Mouse (Mus musculus) lung, embryonic 14.5 days (tissue): ENCODE measurements around the gene Dock8. TPM values are rescaled to one million over a fixed set of nuclear protein-coding genes. Genes with fewer than 3 reads are reported as not detected.
A peak's percentile ranks its signal among the peaks of the same experiment; 100 is the strongest.

Experiments used
- ATAC-seq: fragments of 200-750 bp; cut with Nextera tagmentation; 2 replicates; pipeline ENCODE4 v1.8.0; 2017; ENCODE audit warnings: mild to moderate bottlenecking, moderate TSS enrichment, moderate library complexity; ENCODE audit not compliant: insufficient read depth
- DNase-seq: peaks from one replicate; pipeline ENCODE4 v3.0.0-alpha.2; 2015
- H3K27ac ChIP-seq: fragments of 300-500 bp; sonication (generic); 2 replicates; pipeline ENCODE4 v1.5.1; 2014; ENCODE audit warnings: low read depth, mild to moderate bottlenecking, moderate library complexity
- H3K27me3 ChIP-seq: fragments of 300-500 bp; sonication (generic); 2 replicates; pipeline ENCODE4 v1.6.1; 2014; ENCODE audit warnings: low read length, control low read depth; ENCODE audit not compliant: insufficient read depth
- H3K36me3 ChIP-seq: fragments of 300-500 bp; sonication (generic); 2 replicates; pipeline ENCODE4 v1.6.1; 2014; ENCODE audit warnings: control low read depth; ENCODE audit not compliant: insufficient read depth
- H3K4me1 ChIP-seq: fragments of 300-500 bp; sonication (generic); 2 replicates; pipeline ENCODE4 v1.6.1; 2014; ENCODE audit warnings: antibody characterized with exemption, control low read depth; ENCODE audit not compliant: insufficient read depth
- H3K4me2 ChIP-seq: fragments of 300-500 bp; sonication (generic); 2 replicates; pipeline ENCODE4 v1.6.1; 2014; ENCODE audit warnings: mild to moderate bottlenecking
- H3K4me3 ChIP-seq: fragments of 300-500 bp; sonication (generic); 2 replicates; pipeline ENCODE4 v1.5.1; 2014; ENCODE audit warnings: low read depth, low read length
- H3K9ac ChIP-seq: fragments of 300-500 bp; sonication (generic); 2 replicates; pipeline ENCODE4 v1.6.1; 2014
- H3K9me3 ChIP-seq: fragments of 300-500 bp; sonication (generic); 2 replicates; pipeline ENCODE4 v1.6.1; 2016; ENCODE audit warnings: low read depth, low read length, control low read depth
- CTCF ChIP-seq: IDR thresholded peaks from 2 replicates; pipeline ENCODE4 v1.5.1; 2016; ENCODE audit warnings: antibody characterized with exemption, low read depth
- WGBS: fragments of 180-500 bp; shearing (Covaris S2); extraction: QIAGEN DNeasy Blood & Tissue Kit; methylation state at CpG from one replicate; pipeline ENCODE4 v1.1.7; 2014; 5-methylcytosine and 5-hydroxymethylcytosine counted together
- polyA plus RNA-seq: library from polyadenylated mRNA; unstranded; fragments of >200 nt; fragmentation: Nextera tagmentation; extraction: Ambion mirVana; gene quantifications from 2 replicates; pipeline ENCODE4 v1.2.1, GENCODE M21; 2014

The Dock8 gene
- polyA plus RNA-seq, 1 experiment from 2014 or later: 4.4 TPM

DNA sequence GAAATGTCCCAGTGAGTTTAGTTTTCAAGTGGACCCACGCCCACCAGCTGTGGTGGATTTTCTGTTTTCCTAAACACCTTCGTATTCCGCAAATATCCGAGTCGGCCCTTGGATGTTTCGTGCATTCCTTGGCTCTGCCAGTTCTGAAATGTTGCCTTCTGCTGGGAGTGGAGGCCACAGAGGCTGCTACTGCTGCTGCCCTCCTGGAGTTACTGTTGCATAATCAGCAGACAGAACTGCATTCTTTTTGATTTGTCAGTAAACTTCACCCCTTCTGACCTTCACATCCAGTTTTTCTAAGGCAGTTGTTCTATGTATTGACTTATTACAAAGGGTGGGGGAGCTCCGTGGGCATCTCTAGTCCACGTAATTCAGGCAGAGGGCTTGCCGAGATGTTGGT, 97.0 kb downstream of the Dock8 start:
- no peaks in the 10 kb centered on the region for H3K27me3 ChIP-seq
- H3K9me3 ChIP-seq: no peaks in the 10 kb centered on the region
- peak; percentile 10 for DNase-seq
- no peak overlapping the region for H3K4me3 ChIP-seq
- no peaks in the 10 kb centered on the region for H3K4me1 ChIP-seq
- H3K9ac ChIP-seq: no peak overlapping the region
- WGBS: 68% methylated on average over 9 of the region's 9 CpGs
- H3K4me2 ChIP-seq: no peak overlapping the region
- no peaks in the 10 kb centered on the region for H3K36me3 ChIP-seq
- no peak for ATAC-seq
- no peak for TF ChIP-seq CTCF
- H3K27ac ChIP-seq: no peak overlapping the region

DNA sequence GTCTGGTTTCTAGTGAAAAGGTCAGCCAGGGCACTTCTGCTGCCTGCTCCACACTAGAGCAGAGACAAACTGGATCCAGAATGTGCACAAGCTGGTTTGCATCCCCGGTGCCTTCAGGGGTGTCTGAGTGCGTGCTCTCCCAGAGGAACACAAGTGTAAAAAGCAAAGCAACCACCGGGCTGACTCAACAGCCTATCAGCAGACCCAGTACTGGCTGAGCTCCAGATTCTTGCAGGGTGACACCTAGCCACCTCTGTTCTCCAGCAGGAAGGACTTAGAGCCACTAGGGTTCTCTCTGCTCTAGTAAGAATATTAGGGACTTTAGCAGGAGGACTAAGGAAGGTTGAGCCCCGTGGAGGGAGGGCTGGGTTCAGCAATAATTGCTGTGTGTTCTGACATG, 97.7 kb downstream of the Dock8 start:
- 36% methylated on average over 4 of the region's 4 CpGs for WGBS
- Histone ChIP-seq H3K4me1 (no peaks in the 10 kb centered on the region), H3K27ac (no peak overlapping the region), H3K9me3 (no peaks in the 10 kb centered on the region), H3K9ac (no peak overlapping the region), H3K27me3 (no peaks in the 10 kb centered on the region), H3K36me3 (no peaks in the 10 kb centered on the region), H3K4me2 (no peak overlapping the region), H3K4me3 (no peak overlapping the region)
- ATAC-seq (no peak), DNase-seq (peak; percentile 42)
- TF ChIP-seq CTCF: no peak

DNA sequence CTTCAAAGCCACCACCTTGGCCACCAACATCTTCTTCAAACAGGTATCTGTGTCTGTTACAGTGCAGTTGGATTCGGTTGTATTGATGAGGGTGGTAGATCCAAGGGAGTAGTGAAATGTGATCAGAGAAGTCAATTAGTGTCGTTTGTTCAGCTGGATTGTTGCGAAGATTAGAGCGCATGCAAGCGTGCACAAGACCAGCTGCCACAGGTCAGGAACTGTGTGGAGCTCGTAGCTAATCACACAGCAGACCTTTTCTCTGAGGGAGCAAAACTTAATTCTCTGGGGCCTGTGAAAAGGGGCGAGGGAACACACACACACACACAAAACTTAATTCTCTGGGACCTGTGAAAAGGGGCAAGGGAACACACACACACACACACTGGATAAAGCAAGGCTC, 98.2 kb downstream of the Dock8 start:
- Histone ChIP-seq H3K27ac (no peak overlapping the region), H3K4me1 (no peaks in the 10 kb centered on the region), H3K9ac (no peak overlapping the region), H3K9me3 (no peaks in the 10 kb centered on the region), H3K36me3 (no peaks in the 10 kb centered on the region), H3K4me3 (no peak overlapping the region), H3K4me2 (no peak overlapping the region), H3K27me3 (no peaks in the 10 kb centered on the region)
- no peak for ATAC-seq
- WGBS: 44% methylated on average over 7 of the region's 7 CpGs
- DNase-seq: no peak
- TF ChIP-seq CTCF: no peak

DNA sequence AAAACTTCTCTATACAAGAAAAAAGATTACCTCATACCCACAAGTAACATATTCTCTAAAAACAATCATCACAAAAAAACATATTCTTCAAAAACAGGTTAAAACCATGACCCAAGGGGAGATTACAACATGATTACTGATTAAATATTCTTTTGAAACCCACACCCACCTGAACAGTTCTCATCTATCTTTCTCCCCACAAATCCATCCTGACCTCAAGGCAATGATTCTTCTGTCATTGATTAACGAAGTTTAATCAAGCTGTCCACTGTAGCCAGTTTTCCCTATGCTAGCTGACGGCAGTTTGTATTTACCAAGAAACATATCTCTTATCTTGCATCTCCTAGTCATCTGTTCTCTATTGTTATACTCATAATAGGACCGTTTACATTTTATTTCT, 98.6 kb downstream of the Dock8 start:
- 53% methylated on average over 3 of the region's 3 CpGs for WGBS
- Histone ChIP-seq H3K36me3 (no peaks in the 10 kb centered on the region), H3K4me1 (no peaks in the 10 kb centered on the region), H3K9me3 (no peaks in the 10 kb centered on the region), H3K4me3 (no peak overlapping the region), H3K27ac (no peak overlapping the region), H3K27me3 (no peaks in the 10 kb centered on the region), H3K4me2 (no peak overlapping the region), H3K9ac (no peak overlapping the region)
- no peak for TF ChIP-seq CTCF
- no peak for DNase-seq
- ATAC-seq: no peak

DNA sequence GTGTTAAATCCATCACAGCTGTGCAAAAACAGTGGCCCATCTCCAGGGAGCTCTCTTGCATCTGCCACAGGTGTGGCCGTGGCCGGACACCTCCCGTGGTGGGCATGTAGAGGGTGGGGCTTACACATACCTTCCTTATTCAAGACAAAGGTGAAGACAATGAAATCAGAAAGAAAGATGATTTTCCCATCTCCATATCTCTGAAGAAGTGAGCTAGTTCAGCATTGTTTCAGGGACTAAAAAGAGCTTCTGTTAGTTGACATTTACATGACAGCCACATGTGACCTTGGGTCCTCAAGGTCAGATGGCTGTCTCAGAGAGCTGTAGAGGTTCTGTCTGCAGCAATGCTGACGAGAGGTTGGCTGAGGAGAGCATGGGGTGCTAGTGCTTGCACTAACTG, 99.6 kb downstream of the Dock8 start:
- no peak for TF ChIP-seq CTCF
- 81% methylated on average over 4 of the region's 4 CpGs for WGBS
- H3K9ac ChIP-seq: no peak overlapping the region

DNA sequence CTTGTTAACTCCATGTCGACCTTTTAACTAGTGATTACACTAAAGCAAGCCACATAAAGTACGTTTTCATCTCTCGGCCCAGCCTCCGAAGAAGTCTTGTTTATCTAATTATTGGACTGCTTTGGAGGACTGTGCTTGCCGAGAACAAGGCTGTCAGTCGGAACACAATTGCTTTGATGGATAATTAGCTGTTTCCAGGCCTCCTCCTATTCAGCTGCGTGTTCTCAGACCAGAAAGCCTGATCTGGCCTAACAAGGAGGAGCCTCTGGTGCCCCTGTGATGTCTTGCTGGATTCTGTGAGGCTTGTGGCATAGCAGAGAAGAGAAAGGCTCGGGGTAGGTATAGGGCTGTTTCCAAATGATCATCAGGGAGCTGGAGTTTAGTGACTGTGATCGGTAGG, 106.3 kb downstream of the Dock8 start:
- H3K27ac ChIP-seq: no peak overlapping the region
- no peak for TF ChIP-seq CTCF
- DNase-seq: no peak
- H3K9me3 ChIP-seq: no peaks in the 10 kb centered on the region
- H3K27me3 ChIP-seq: no peaks in the 10 kb centered on the region
- no peaks in the 10 kb centered on the region for H3K4me1 ChIP-seq
- no peak overlapping the region for H3K4me3 ChIP-seq
- H3K4me2 ChIP-seq: no peak overlapping the region
- no peaks in the 10 kb centered on the region for H3K36me3 ChIP-seq
- H3K9ac ChIP-seq: no peak overlapping the region
- ATAC-seq: no peak
- WGBS: 38% methylated on average over 9 of the region's 9 CpGs

More for the DNA sequence above, 99.6 kb downstream of the Dock8 start:
- no peak overlapping the region for H3K4me2 ChIP-seq
- no peaks in the 10 kb centered on the region for H3K36me3 ChIP-seq
- DNase-seq (no peak), ATAC-seq (no peak)
- no peaks in the 10 kb centered on the region for H3K27me3 ChIP-seq
- no peaks in the 10 kb centered on the region for H3K4me1 ChIP-seq
- no peak overlapping the region for H3K27ac ChIP-seq
- H3K9me3 ChIP-seq: no peaks in the 10 kb centered on the region
- H3K4me3 ChIP-seq: no peak overlapping the region

DNA sequence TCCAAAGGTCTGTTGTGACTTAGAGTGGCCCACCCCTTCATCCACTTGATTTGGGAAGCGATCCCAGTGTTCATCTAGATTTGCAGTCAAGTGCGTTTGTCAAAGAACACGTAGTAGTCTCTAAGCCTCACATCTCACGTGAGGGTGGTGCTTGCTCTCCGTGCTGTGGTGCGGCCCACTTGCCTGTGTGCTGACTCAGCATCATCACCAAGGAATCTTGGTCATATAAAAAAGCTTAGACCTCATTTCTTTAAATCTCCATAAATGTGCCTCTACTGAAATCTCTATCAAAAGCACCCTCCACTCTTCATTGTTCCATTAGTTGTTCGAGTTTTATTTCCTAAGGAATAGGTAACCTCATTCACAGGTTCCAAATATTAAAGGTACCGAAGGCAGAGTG, 107.0 kb downstream of the Dock8 start:
- no peak for ATAC-seq

DNA sequence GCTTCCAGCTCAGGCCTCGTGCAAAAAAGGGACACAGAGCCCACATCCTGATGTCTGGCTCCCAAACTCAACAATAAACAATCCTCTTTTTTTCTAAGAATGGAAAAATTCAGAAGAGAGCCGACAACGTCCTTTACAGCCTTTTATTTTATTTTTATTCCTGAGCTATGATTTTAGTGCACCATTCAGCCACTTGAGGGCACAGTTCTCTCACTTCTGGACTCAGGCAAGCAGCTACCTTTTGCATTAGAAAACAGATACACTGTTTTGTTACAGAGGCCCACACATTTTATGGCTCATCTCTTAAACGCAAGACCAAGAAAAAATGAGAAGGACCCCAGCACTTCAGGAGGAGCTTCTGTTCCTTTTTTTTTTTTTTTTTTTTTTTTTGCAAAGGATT, 108.1 kb downstream of the Dock8 start:
- Histone ChIP-seq H3K9ac (no peak overlapping the region), H3K36me3 (no peaks in the 10 kb centered on the region), H3K9me3 (no peaks in the 10 kb centered on the region), H3K4me1 (no peaks in the 10 kb centered on the region), H3K4me3 (no peak overlapping the region), H3K27ac (no peak overlapping the region), H3K4me2 (peak overlapping the region; percentile 10; the same call in 1 of the 2 replicates), H3K27me3 (no peaks in the 10 kb centered on the region)
- DNase-seq: peak; percentile 80
- 19% methylated on average over 4 of the region's 4 CpGs for WGBS
- no peak for ATAC-seq
- peak; percentile 69 for TF ChIP-seq CTCF

More for the DNA sequence above, 107.0 kb downstream of the Dock8 start:
- DNase-seq: no peak
- Histone ChIP-seq H3K36me3 (no peaks in the 10 kb centered on the region), H3K4me3 (no peak overlapping the region), H3K9ac (no peak overlapping the region), H3K27ac (no peak overlapping the region), H3K4me1 (no peaks in the 10 kb centered on the region), H3K27me3 (no peaks in the 10 kb centered on the region), H3K4me2 (no peak overlapping the region), H3K9me3 (no peaks in the 10 kb centered on the region)
- WGBS: 61% methylated on average over 8 of the region's 8 CpGs
- no peak for TF ChIP-seq CTCF
